Mouse (Mus musculus) limb, embryonic 14.5 days (tissue): ENCODE results near the gene Sin3a. TPM values are rescaled to one million over a fixed set of nuclear protein-coding genes. Genes with fewer than 3 reads are reported as not detected.
A peak's percentile ranks its signal among the peaks of the same experiment; 100 is the strongest.

ENCODE experiments used
- ATAC-seq: fragments of 200-750 bp; cut with Nextera tagmentation; 2 replicates; pipeline ENCODE4 v1.8.0; 2017; ENCODE audit warnings: low read depth, moderate number of reproducible peaks, moderate TSS enrichment; ENCODE audit not compliant: low FRiP score
- DNase-seq: peaks from one replicate; pipeline ENCODE4 v3.0.0-alpha.2; 2015; ENCODE audit warnings: low spot score
- H3K27ac ChIP-seq: fragments of 300-500 bp; sonication (generic); replicated peaks from 2 replicates; pipeline ENCODE4 v1.5.1; 2014; ENCODE audit warnings: low read depth, mild to moderate bottlenecking, low read length, moderate library complexity, mixed read lengths
- H3K27me3 ChIP-seq: fragments of 300-500 bp; sonication (generic); 2 replicates; pipeline ENCODE4 v1.6.1; 2014; ENCODE audit warnings: low read length, mixed read lengths; ENCODE audit not compliant: control insufficient read depth, insufficient read depth
- H3K36me3 ChIP-seq: fragments of 300-500 bp; sonication (generic); 2 replicates; pipeline ENCODE4 v1.6.1; 2014; ENCODE audit warnings: mild to moderate bottlenecking, low read length, moderate library complexity, mixed read lengths; ENCODE audit not compliant: control insufficient read depth, insufficient read depth
- H3K4me1 ChIP-seq: fragments of 300-500 bp; sonication (generic); 2 replicates; pipeline ENCODE4 v1.6.1; 2014; ENCODE audit warnings: antibody characterized with exemption, low read length, mixed read lengths; ENCODE audit not compliant: control insufficient read depth, insufficient read depth
- H3K4me2 ChIP-seq: fragments of 300-500 bp; sonication (generic); replicated peaks from 2 replicates; pipeline ENCODE4 v1.6.1; 2014; ENCODE audit warnings: low read depth, mild to moderate bottlenecking, low read length, moderate library complexity; ENCODE audit not compliant: severe bottlenecking
- H3K4me3 ChIP-seq: fragments of 300-500 bp; sonication (generic); replicated peaks from 2 replicates; pipeline ENCODE4 v1.5.1; 2014; ENCODE audit warnings: low read length
- H3K9ac ChIP-seq: fragments of 300-500 bp; sonication (generic); 2 replicates; pipeline ENCODE4 v1.6.1; 2014; ENCODE audit warnings: mild to moderate bottlenecking, low read depth, low read length, moderate library complexity; ENCODE audit not compliant: severe bottlenecking
- H3K9me3 ChIP-seq: fragments of 300-500 bp; sonication (generic); 2 replicates; pipeline ENCODE4 v1.6.1; 2016; ENCODE audit warnings: low read length; ENCODE audit not compliant: control insufficient read depth
- POLR2A ChIP-seq: fragments of 200-500 bp; IDR thresholded peaks from 2 replicates; pipeline ENCODE4 v1.8.0; 2012; ENCODE audit warnings: inconsistent platforms, mild to moderate bottlenecking, moderate library complexity, borderline replicate concordance; ENCODE audit not compliant: insufficient read depth, insufficient read length; ENCODE audit errors: extremely low read depth
- WGBS: fragments of 180-500 bp; shearing (Covaris S2); extraction: QIAGEN DNeasy Blood & Tissue Kit; methylation state at CpG from one replicate; pipeline ENCODE4 v1.1.7; 2014; 5-methylcytosine and 5-hydroxymethylcytosine counted together
- polyA plus RNA-seq, 2 experiments: library from polyadenylated mRNA; depleted of rRNA in 1 of 2; stranded (reverse) in 1 of 2; unstranded in 1 of 2; fragments of >200 nt; fragmentation: Nextera tagmentation in 1 of 2; extraction: Ambion mirVana in 1 of 2; gene quantifications; 2 replicates each; pipeline versions ENCODE4 v1.2.1 to v1.2.3; 2012 to 2014

The Sin3a gene
- polyA plus RNA-seq, 2 experiments, result 35.7 to 77.0 TPM

- 88% methylated on average over 17 of the region's 17 CpGs for WGBS
- Histone ChIP-seq H3K9me3 (no peaks in the 10 kb centered on the region), H3K4me2 (peak overlapping the region; percentile 64; the same call in 1 of the 2 replicates), H3K27me3 (no peaks in the 10 kb centered on the region), H3K4me3 (no peak overlapping the region), H3K27ac (no peak overlapping the region), H3K36me3 (peaks cover 15% of the 10 kb centered on the region; the same call in 1 of the 2 replicates), H3K9ac (no peak overlapping the region), H3K4me1 (peaks cover 6% of the 10 kb centered on the region)
- ATAC-seq (no peak), DNase-seq (no peak)
- no peak for TF ChIP-seq POLR2A
Measured at GRCm38 (mm10) chr9:57146451-57147066, 74.7 kb downstream of the Sin3a start.

- Histone ChIP-seq H3K27me3 (no peaks in the 10 kb centered on the region), H3K36me3 (peaks cover 7% of the 10 kb centered on the region; the same call in 1 of the 2 replicates), H3K4me1 (peaks cover 6% of the 10 kb centered on the region), H3K4me3 (peak overlapping the region; percentile 48), H3K27ac (peak overlapping the region; percentile 67), H3K9me3 (no peaks in the 10 kb centered on the region), H3K9ac (peak overlapping the region; percentile 65), H3K4me2 (peak overlapping the region; percentile 64)
- no peak for ATAC-seq
- no peak for TF ChIP-seq POLR2A
- no peak for DNase-seq
- 8% methylated on average over 19 of the region's 19 CpGs for WGBS
Measured at GRCm38 (mm10) chr9:57147205-57148143, 75.6 kb downstream of the Sin3a start.

- ATAC-seq (peak; percentile 90), DNase-seq (peak; percentile 93)
- WGBS, result under 1% methylated on average over 27 of the region's 27 CpGs
- TF ChIP-seq POLR2A, result peak; percentile 55; the same call in 1 of the 2 replicates
- Histone ChIP-seq H3K9me3 (no peaks in the 10 kb centered on the region), H3K27ac (peak within 1 kb of the TSS; percentile 67), H3K9ac (peak within 1 kb of the TSS; percentile 65), H3K27me3 (no peaks in the 10 kb centered on the region), H3K36me3 (peaks cover 7% of the 10 kb centered on the region; the same call in 1 of the 2 replicates), H3K4me2 (peak within 1 kb of the TSS; percentile 64), H3K4me1 (peaks cover 6% of the 10 kb centered on the region), H3K4me3 (peak within 1 kb of the TSS; percentile 48)
Measured at GRCm38 (mm10) chr9:57148144-57148878, 76.5 kb downstream of the Sin3a start, which contains the start of gene Neil1. Neil1 (minus strand) TSS chr9:57148305.

- H3K4me3 ChIP-seq, result no peak overlapping the region
- H3K9ac ChIP-seq, result no peak overlapping the region
- DNase-seq (no peak), ATAC-seq (no peak)
- peaks cover 6% of the 10 kb centered on the region for H3K4me1 ChIP-seq
- peak overlapping the region; percentile 64; the same call in 1 of the 2 replicates for H3K4me2 ChIP-seq
- 67% methylated on average over 6 of the region's 6 CpGs for WGBS
- H3K27me3 ChIP-seq, result no peaks in the 10 kb centered on the region
- H3K9me3 ChIP-seq, result no peaks in the 10 kb centered on the region
- H3K27ac ChIP-seq, result no peak overlapping the region
- 0 out of 2 replicates have a peak, but pooled peaks cover 2% of the 10 kb centered on the region for H3K36me3 ChIP-seq
- no peak for TF ChIP-seq POLR2A
Measured at GRCm38 (mm10) chr9:57149021-57149420, 77.2 kb downstream of the Sin3a start.

- Histone ChIP-seq H3K36me3 (peaks cover 6% of the 10 kb centered on the region), H3K9ac (no peak overlapping the region), H3K4me3 (no peak overlapping the region), H3K27me3 (no peaks in the 10 kb centered on the region), H3K4me2 (no peak overlapping the region), H3K4me1 (peaks cover 6% of the 10 kb centered on the region), H3K27ac (no peak overlapping the region), H3K9me3 (no peaks in the 10 kb centered on the region)
- WGBS, result 82% methylated on average over 5 of the region's 5 CpGs
- no peak for ATAC-seq
- no peak for DNase-seq
- TF ChIP-seq POLR2A, result no peak
Measured at GRCm38 (mm10) chr9:57150192-57150591, 78.4 kb downstream of the Sin3a start.
